Mouse (Mus musculus): ENCODE data around the gene Tagln.

Gene Tagln

GRCm38 (mm10) chr9:45945721-45946120 lies 9.9 kb upstream of the Tagln start:
- no peak for DNase-seq

- DNase-seq: no peak
These were observed 8.9 kb upstream of the Tagln start for GRCm38 (mm10) chr9:45944506-45945400.

- no peak for DNase-seq
These were observed 8.0 kb upstream of the Tagln start for GRCm38 (mm10) chr9:45943628-45944505.

GRCm38 (mm10) chr9:45942916-45943315 lies 7.1 kb upstream of the Tagln start:
- no peak for DNase-seq

- DNase-seq: no peak
These were observed 6.6 kb upstream of the Tagln start for GRCm38 (mm10) chr9:45942464-45942863.

- peak in 1 of 2 experiments; percentile 63 for DNase-seq
These were observed 5.6 kb upstream of the Tagln start for GRCm38 (mm10) chr9:45941329-45941888.

GRCm38 (mm10) chr9:45939794-45940193 lies 3.9 kb upstream of the Tagln start:
- DNase-seq: no peak

- no peak for DNase-seq
These were observed 3.2 kb upstream of the Tagln start for GRCm38 (mm10) chr9:45938952-45939637.

GRCm38 (mm10) chr9:45938088-45938487 lies 2.2 kb upstream of the Tagln start:
- peak in 1 of 2 experiments; percentile 36 for DNase-seq

GRCm38 (mm10) chr9:45936883-45937282 lies 1.0 kb upstream of the Tagln start:
- DNase-seq: peak; percentile 85 to 88

GRCm38 (mm10) chr9:45932571-45933415 lies 3.1 kb downstream of the Tagln start:
- peak; percentile 51 for DNase-seq

GRCm38 (mm10) chr9:45931958-45932357 lies 3.9 kb downstream of the Tagln start:
- DNase-seq: peak; percentile 38 to 62

GRCm38 (mm10) chr9:45929285-45929684 lies 6.6 kb downstream of the Tagln start:
- no peak for DNase-seq

GRCm38 (mm10) chr9:45919895-45920294 lies 16.0 kb downstream of the Tagln start:
- peak in 1 of 2 experiments; percentile 32 for DNase-seq

- peak; percentile 78 to 79 for DNase-seq
These were observed 18.6 kb downstream of the Tagln start for GRCm38 (mm10) chr9:45917041-45917934.

- no peak for DNase-seq
These were observed 20.2 kb downstream of the Tagln start for GRCm38 (mm10) chr9:45915659-45916058.

- peak; percentile 54 to 84 for DNase-seq
These were observed 24.2 kb downstream of the Tagln start for GRCm38 (mm10) chr9:45911673-45912072.

- no peak for DNase-seq
These were observed 24.9 kb downstream of the Tagln start for GRCm38 (mm10) chr9:45910995-45911394.

- DNase-seq: no peak
These were observed 28.8 kb downstream of the Tagln start for GRCm38 (mm10) chr9:45907078-45907428.

GRCm38 (mm10) chr9:45906355-45907077 lies 29.3 kb downstream of the Tagln start, which contains the start of the genes Pcsk7 and Rnf214:
TSS of gene Pcsk7 (plus strand) at chr9:45906497.
TSS of gene Rnf214 (minus strand) at chr9:45906911.
- peak; percentile 95 to 96 for DNase-seq
